Mouse (Mus musculus) common myeloid progenitor, adult 5-6 weeks (primary cell): Measurements from ENCODE around the gene Actn1. TPM values are rescaled to one million over a fixed set of nuclear protein-coding genes. Genes with fewer than 3 reads are reported as not detected.

Experiments used
- ATAC-seq: replicated peaks from 2 replicates; pipeline ENCODE4 v1.8.0; 2016; ENCODE audit warnings: low read depth, mild to moderate bottlenecking, moderate TSS enrichment, inconsistent platforms; ENCODE audit not compliant: poor library complexity, severe bottlenecking
- total RNA-seq: library from RNA; stranded (forward); fragments of 200-1000, 187-1606 nt; gene quantifications from 2 replicates; pipeline ENCODE4 v1.2.3, GENCODE M21; 2017

Gene Actn1
- total RNA-seq, 1 experiment from 2014 or later: 10.3 TPM

DNA sequence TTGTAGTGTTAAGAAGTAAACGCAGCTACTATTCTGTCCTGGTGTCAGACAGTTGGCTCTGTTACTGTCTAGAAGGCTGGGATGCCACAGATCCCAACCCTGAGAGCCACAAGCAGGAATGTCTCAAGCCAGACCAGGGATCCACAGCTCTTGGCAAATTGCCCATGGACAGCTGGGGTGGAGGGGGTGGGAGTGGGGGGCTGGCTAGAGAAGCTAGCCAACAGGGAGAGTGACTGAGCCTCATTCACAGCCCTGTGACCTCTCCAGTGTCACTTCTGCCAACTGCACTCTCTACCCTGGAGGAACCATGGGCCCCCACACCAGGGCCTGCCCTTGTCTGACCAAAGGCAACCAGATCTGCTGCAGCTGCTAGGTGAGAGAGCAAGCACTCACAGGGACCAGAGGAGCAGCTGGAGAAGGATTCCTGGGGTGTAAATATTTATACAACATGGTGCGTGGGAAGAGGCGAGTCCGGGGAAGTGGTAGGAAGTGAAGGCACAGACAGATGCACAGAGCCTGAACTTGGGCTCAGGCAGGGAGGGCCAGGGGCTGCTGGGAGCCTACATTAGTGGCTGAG, 136.9 kb downstream of the Actn1 start:
- ATAC-seq: no peak

DNA sequence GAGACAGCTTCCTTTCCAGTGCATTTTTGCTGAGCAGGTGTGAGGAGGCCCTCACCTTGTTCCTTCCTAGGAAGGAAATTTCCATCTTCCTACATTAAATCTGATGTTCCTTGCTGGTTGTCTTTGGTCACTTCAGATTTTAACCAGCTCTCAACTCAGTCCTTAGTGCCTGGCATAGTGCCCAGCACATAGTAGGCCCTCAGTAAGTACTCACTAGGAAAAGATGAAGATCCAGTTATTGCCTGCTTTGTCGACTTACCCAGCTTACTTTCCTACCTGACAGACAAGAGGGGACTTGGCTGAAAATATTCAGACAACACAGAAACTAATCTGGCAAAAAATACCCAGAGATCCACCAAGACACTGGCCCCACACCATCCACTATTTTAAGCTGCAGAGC, 138.7 kb downstream of the Actn1 start:
- ATAC-seq: no peak

- no peak for ATAC-seq
Observed at GRCm38 (mm10) chr12:80118588-80118987, 141.6 kb downstream of the Actn1 start.

Other genes starting within 250 kb of the Actn1 start
- 14.5 and 17.7 TPM in 2 replicates for gene Zfp36l1, start 147.4 kb downstream of the Actn1 start, total RNA-seq
- 19.0 and 19.2 TPM in 2 replicates for gene Dcaf5, start 176.2 kb upstream of the Actn1 start, total RNA-seq
- 11.9 and 17.7 TPM in 2 replicates for gene Exd2, start 202.7 kb upstream of the Actn1 start, total RNA-seq